Comparison of ENCODE assay signal across 8 mouse cellular contexts in genomic region chr3:145650298-145651011, GRCm38 (mm10). TPM values are rescaled to one million over a fixed set of nuclear protein-coding genes. Genes with fewer than 3 reads are reported as not detected.
A peak's percentile ranks its signal among the peaks of the same experiment; 100 is the strongest.
DNase-seq lines count a peak whose midpoint lies in the region; ATAC-seq lines count a peak whose summit lies in the region.

No protein-coding gene starts in this region.

- under 1% methylated on average over 18 of the region's 18 CpGs for WGBS in hindbrain, embryonic 16.5 days
- 2% methylated on average over 18 of the region's 18 CpGs for WGBS in liver, embryonic 13.5 days (ENCODE audit: insufficient replicate concordance)
- WGBS in neural tube, embryonic 15.5 days: 2% methylated on average over 18 of the region's 18 CpGs

- no peaks in the 10 kb centered on the region for H3K9me3 ChIP-seq in hindbrain, embryonic 16.5 days (ENCODE audit: control insufficient read depth, low read length)
- no peaks in the 10 kb centered on the region for H3K9me3 ChIP-seq in liver, embryonic 13.5 days (replicated peaks)
- H3K9me3 ChIP-seq in neural tube, embryonic 15.5 days (replicated peaks): no peaks in the 10 kb centered on the region

- H3K27ac ChIP-seq in hindbrain, embryonic 16.5 days (ENCODE audit: low read depth, low read length): 0 out of 2 replicates have a peak overlapping the region, but pooled peaks have one; percentile 15
- H3K27ac ChIP-seq in liver, embryonic 13.5 days: 0 out of 2 replicates have a peak overlapping the region, but pooled peaks have one; percentile 30
- H3K27ac ChIP-seq in neural tube, embryonic 15.5 days (replicated peaks): peak overlapping the region; percentile 28; the same call in 1 of the 2 replicates

- H3K9ac ChIP-seq in hindbrain, embryonic 16.5 days (ENCODE audit: low read depth, low read length): no peak overlapping the region
- no peak overlapping the region for H3K9ac ChIP-seq in liver, embryonic 13.5 days
- no peak overlapping the region for H3K9ac ChIP-seq in neural tube, embryonic 15.5 days (replicated peaks)

- peak overlapping the region; percentile 90 for H3K4me2 ChIP-seq in hindbrain, embryonic 16.5 days (ENCODE audit: low read length)
- H3K4me2 ChIP-seq in liver, embryonic 13.5 days: peak overlapping the region; percentile 52
- H3K4me2 ChIP-seq in neural tube, embryonic 15.5 days: peak overlapping the region; percentile 86

- H3K4me3 ChIP-seq in hindbrain, embryonic 16.5 days (ENCODE audit: low read length): peak overlapping the region; percentile 60
- peak overlapping the region; percentile 55 for H3K4me3 ChIP-seq in liver, embryonic 13.5 days (replicated peaks)
- H3K4me3 ChIP-seq in neural tube, embryonic 15.5 days (replicated peaks): peak overlapping the region; percentile 51

- H3K27me3 ChIP-seq in hindbrain, embryonic 16.5 days (replicated peaks; ENCODE audit: control insufficient read depth, insufficient read depth, low read length): peaks cover 18% of the 10 kb centered on the region
- peaks cover 74% of the 10 kb centered on the region for H3K27me3 ChIP-seq in liver, embryonic 13.5 days
- H3K27me3 ChIP-seq in neural tube, embryonic 15.5 days (replicated peaks): peaks cover 30% of the 10 kb centered on the region

- ATAC-seq in hindbrain, embryonic 16.5 days: no peak
- ATAC-seq in liver, embryonic 13.5 days (ENCODE audit: low read depth): no peak
- no peak for ATAC-seq in neural tube, embryonic 15.5 days (ENCODE audit: low FRiP score)

- H3K4me1 ChIP-seq in hindbrain, embryonic 16.5 days (ENCODE audit: control insufficient read depth, insufficient read depth, low read depth, low read length): peaks cover 27% of the 10 kb centered on the region
- H3K4me1 ChIP-seq in liver, embryonic 13.5 days (replicated peaks): peaks cover 18% of the 10 kb centered on the region
- H3K4me1 ChIP-seq in neural tube, embryonic 15.5 days: peaks cover 66% of the 10 kb centered on the region

- no peaks in the 10 kb centered on the region for H3K36me3 ChIP-seq in hindbrain, embryonic 16.5 days (ENCODE audit: control insufficient read depth, insufficient read depth, low read length)
- H3K36me3 ChIP-seq in liver, embryonic 13.5 days: no peaks in the 10 kb centered on the region
- no peaks in the 10 kb centered on the region for H3K36me3 ChIP-seq in neural tube, embryonic 15.5 days

- DNase-seq in right cerebral cortex, postnatal 10 days (ENCODE audit: low spot score in 2 of 2): peak; percentile 42
- DNase-seq in right cerebral cortex, postnatal 36 days (ENCODE audit: low spot score in 2 of 2): no peak
- DNase-seq in gastrocnemius, adult 8-10 months (ENCODE audit: low spot score in 2 of 2): peak; percentile 30 to 42
- no peak for DNase-seq in liver, embryonic 13.5 days
- no peak for DNase-seq in right cerebral cortex, adult 18-20 months
- no peak for DNase-seq in spleen, postnatal 36 days (ENCODE audit: low spot score in 2 of 2)

RNA-seq across cellular contexts. Expression of gene Ccn1, which starts 0.7 kb away (rescaled TPM):
- total RNA-seq in gastrocnemius, adult 8-10 months (2022): 10 to 100 TPM; 23.0 to 53.4 (median 30.3) TPM
- polyA plus RNA-seq in hindbrain, embryonic 16.5 days (2015; fragmentation: Nextera tagmentation; extraction: Ambion mirVana): 7.5 and 8.5 TPM in 2 replicates
- 6.3 and 7.5 TPM in 2 replicates for polyA plus RNA-seq in liver, embryonic 13.5 days (2015; fragmentation: Nextera tagmentation; extraction: Ambion mirVana)
- polyA plus RNA-seq in neural tube, embryonic 15.5 days (2015; fragmentation: Nextera tagmentation; extraction: Ambion mirVana): 8.9 and 10.2 TPM in 2 replicates

Comparison
In these comparisons a context has a peak if more than half of its experiments do, and no peak if none do; other contexts are left out.
1. DNase-seq: peak in right cerebral cortex, postnatal 10 days (2 of 2) and gastrocnemius, adult 8-10 months (2 of 2); none in right cerebral cortex, postnatal 36 days (0 of 2), liver, embryonic 13.5 days (single experiment), right cerebral cortex, adult 18-20 months (single experiment) and spleen, postnatal 36 days (0 of 2).
2. Peak in every context shown above with its lines, with median percentiles within 50 percentile points of each other: H3K27ac ChIP-seq, H3K4me2 ChIP-seq and H3K4me3 ChIP-seq.